Mouse (Mus musculus): ENCODE results near the gene Arl6ip1. TPM values are rescaled to one million over a fixed set of nuclear protein-coding genes. Genes with fewer than 3 reads are reported as not detected.

Gene Arl6ip1
- total and polyA plus RNA-seq, 2 experiments from 2014 or later: 643 to 747 TPM

- ATAC-seq (no peak), DNase-seq (ENCODE audit: low spot score) (no peak)
- 85% methylated on average over 4 of the region's 4 CpGs for WGBS
- no peak overlapping the region for H3K4me2 ChIP-seq (ENCODE audit: low read depth, low read length)
- no peak overlapping the region for H3K9ac ChIP-seq (replicated peaks; ENCODE audit: low read length)
- H3K4me1 ChIP-seq (ENCODE audit: insufficient read depth, low read length): peaks cover 11% of the 10 kb centered on the region; the same call in 1 of the 2 replicates
- peaks cover 36% of the 10 kb centered on the region for H3K36me3 ChIP-seq (ENCODE audit: insufficient read depth, low read length)
- no peak overlapping the region for H3K4me3 ChIP-seq (ENCODE audit: low read length)
- no peak overlapping the region for H3K27ac ChIP-seq
- no peaks in the 10 kb centered on the region for H3K27me3 ChIP-seq (ENCODE audit: insufficient read depth, low read length)
- no peaks in the 10 kb centered on the region for H3K9me3 ChIP-seq (ENCODE audit: low read length)
- no peak for TF ChIP-seq CTCF (IDR thresholded peaks at IDR 0.05; ENCODE audit: low read depth)
Observed at GRCm38 (mm10) chr7:118123512-118124411, 5.7 kb downstream of the Arl6ip1 start.

GRCm38 (mm10) chr7:118122235-118122634 lies 7.2 kb downstream of the Arl6ip1 start:
- H3K4me1 ChIP-seq (ENCODE audit: insufficient read depth, low read length): no peaks in the 10 kb centered on the region
- peaks cover 45% of the 10 kb centered on the region for H3K36me3 ChIP-seq (ENCODE audit: insufficient read depth, low read length)
- H3K4me2 ChIP-seq (ENCODE audit: low read depth, low read length): no peak overlapping the region
- 96% methylated on average over 7 of the region's 7 CpGs for WGBS
- no peak for TF ChIP-seq CTCF (IDR thresholded peaks at IDR 0.05; ENCODE audit: low read depth)
- DNase-seq (ENCODE audit: low spot score) (no peak), ATAC-seq (no peak)
- no peak overlapping the region for H3K4me3 ChIP-seq (ENCODE audit: low read length)
- H3K27me3 ChIP-seq (ENCODE audit: insufficient read depth, low read length): no peaks in the 10 kb centered on the region
- no peaks in the 10 kb centered on the region for H3K9me3 ChIP-seq (ENCODE audit: low read length)
- H3K9ac ChIP-seq (replicated peaks; ENCODE audit: low read length): no peak overlapping the region
- H3K27ac ChIP-seq: no peak overlapping the region

DNA sequence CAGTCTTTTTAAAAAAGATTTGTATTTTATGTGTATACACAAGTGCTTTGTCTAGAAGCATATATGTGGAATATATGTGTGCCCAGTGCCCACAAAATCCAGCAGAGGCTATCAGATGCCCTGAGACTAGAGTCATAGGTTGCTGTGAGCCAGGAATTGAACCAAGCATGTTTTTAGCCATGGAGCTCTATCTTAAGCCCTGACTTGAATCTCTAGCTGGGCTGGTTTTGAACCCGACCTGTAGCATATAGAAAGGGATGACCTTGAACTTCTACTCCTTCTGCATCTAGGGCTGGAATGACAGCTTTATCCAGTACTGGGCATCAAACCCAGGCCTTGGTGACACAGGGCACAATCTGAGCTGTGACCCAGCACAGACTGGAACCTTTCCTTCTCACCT lies 8.8 kb downstream of the Arl6ip1 start:
- no peaks in the 10 kb centered on the region for H3K4me1 ChIP-seq (ENCODE audit: insufficient read depth, low read length)
- 83% methylated on average over 1 of the region's 1 CpGs for WGBS
- H3K4me2 ChIP-seq (ENCODE audit: low read depth, low read length): no peak overlapping the region
- ATAC-seq: no peak
- no peak for TF ChIP-seq CTCF (IDR thresholded peaks at IDR 0.05; ENCODE audit: low read depth)
- H3K9me3 ChIP-seq (ENCODE audit: low read length): no peaks in the 10 kb centered on the region
- H3K4me3 ChIP-seq (ENCODE audit: low read length): no peak overlapping the region
- no peak for DNase-seq (ENCODE audit: low spot score)
- peaks cover 45% of the 10 kb centered on the region for H3K36me3 ChIP-seq (ENCODE audit: insufficient read depth, low read length)
- H3K27me3 ChIP-seq (ENCODE audit: insufficient read depth, low read length): no peaks in the 10 kb centered on the region
- H3K9ac ChIP-seq (replicated peaks; ENCODE audit: low read length): no peak overlapping the region
- H3K27ac ChIP-seq: no peak overlapping the region; the same call in 1 of the 2 replicates

GRCm38 (mm10) chr7:118119946-118120345 lies 9.5 kb downstream of the Arl6ip1 start:
- 0 out of 2 replicates have a peak overlapping the region, but pooled peaks have one; percentile 23 for H3K27ac ChIP-seq
- no peak for DNase-seq (ENCODE audit: low spot score)
- WGBS: 87% methylated on average over 5 of the region's 5 CpGs

GRCm38 (mm10) chr7:118119142-118119541 lies 10.3 kb downstream of the Arl6ip1 start:
- DNase-seq (ENCODE audit: low spot score) (no peak), ATAC-seq (no peak)
- TF ChIP-seq CTCF (IDR thresholded peaks at IDR 0.05; ENCODE audit: low read depth): no peak
- no peak overlapping the region; the same call in 1 of the 2 replicates for H3K27ac ChIP-seq
- WGBS: 56% methylated on average over 2 of the region's 2 CpGs
- no peaks in the 10 kb centered on the region for H3K9me3 ChIP-seq (ENCODE audit: low read length)
- H3K4me1 ChIP-seq (ENCODE audit: insufficient read depth, low read length): peaks cover 8% of the 10 kb centered on the region
- H3K36me3 ChIP-seq (ENCODE audit: insufficient read depth, low read length): peaks cover 41% of the 10 kb centered on the region
- no peaks in the 10 kb centered on the region for H3K27me3 ChIP-seq (ENCODE audit: insufficient read depth, low read length)
- H3K4me3 ChIP-seq (ENCODE audit: low read length): no peak overlapping the region
- no peak overlapping the region for H3K9ac ChIP-seq (replicated peaks; ENCODE audit: low read length)
- H3K4me2 ChIP-seq (ENCODE audit: low read depth, low read length): no peak overlapping the region

More at GRCm38 (mm10) chr7:118119946-118120345, 9.5 kb downstream of the Arl6ip1 start:
- Histone ChIP-seq H3K4me3 (ENCODE audit: low read length) (no peak overlapping the region), H3K4me2 (ENCODE audit: low read depth, low read length) (no peak overlapping the region), H3K27me3 (ENCODE audit: insufficient read depth, low read length) (no peaks in the 10 kb centered on the region), H3K4me1 (ENCODE audit: insufficient read depth, low read length) (no peaks in the 10 kb centered on the region; the same call in 1 of the 2 replicates), H3K9ac (replicated peaks; ENCODE audit: low read length) (no peak overlapping the region), H3K9me3 (ENCODE audit: low read length) (no peaks in the 10 kb centered on the region), H3K36me3 (ENCODE audit: insufficient read depth, low read length) (peaks cover 45% of the 10 kb centered on the region)
- no peak for ATAC-seq
- TF ChIP-seq CTCF (IDR thresholded peaks at IDR 0.05; ENCODE audit: low read depth): no peak

DNA sequence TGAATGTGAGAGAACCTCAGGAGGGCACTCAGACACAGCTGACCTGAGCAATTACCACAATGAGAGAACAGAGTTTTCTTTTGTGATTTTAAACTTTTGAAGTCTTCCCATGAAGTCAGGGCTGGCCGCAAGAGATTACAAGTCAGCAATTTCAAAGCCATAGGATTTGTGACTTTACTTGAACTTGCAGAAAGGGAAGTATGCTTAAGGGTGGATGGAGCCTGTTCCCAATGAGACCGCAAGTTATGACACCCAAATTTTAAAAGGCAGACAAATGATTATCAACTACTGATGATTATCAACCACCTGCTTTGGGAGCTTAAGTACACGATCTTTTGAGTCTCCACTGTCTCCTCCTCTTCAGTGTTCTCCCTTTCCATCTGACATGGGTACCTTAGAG lies 11.0 kb downstream of the Arl6ip1 start:
- WGBS: 84% methylated on average over 3 of the region's 3 CpGs
- Histone ChIP-seq H3K27me3 (ENCODE audit: insufficient read depth, low read length) (no peaks in the 10 kb centered on the region), H3K4me1 (ENCODE audit: insufficient read depth, low read length) (peaks cover 11% of the 10 kb centered on the region), H3K4me3 (ENCODE audit: low read length) (no peak overlapping the region), H3K4me2 (ENCODE audit: low read depth, low read length) (no peak overlapping the region), H3K27ac (no peak overlapping the region), H3K9me3 (ENCODE audit: low read length) (no peaks in the 10 kb centered on the region), H3K9ac (replicated peaks; ENCODE audit: low read length) (no peak overlapping the region), H3K36me3 (ENCODE audit: insufficient read depth, low read length) (peaks cover 39% of the 10 kb centered on the region)
- no peak for DNase-seq (ENCODE audit: low spot score)
- TF ChIP-seq CTCF (IDR thresholded peaks at IDR 0.05; ENCODE audit: low read depth): no peak
- ATAC-seq: no peak

Measured in hindbrain, postnatal 0 days (tissue).